Mouse (Mus musculus) liver, embryonic 15.5 days (tissue): ENCODE measurements around the gene Npat. TPM values are rescaled to one million over a fixed set of nuclear protein-coding genes. Genes with fewer than 3 reads are reported as not detected.

ENCODE experiments used
- ATAC-seq: fragments of 200-750 bp; cut with Nextera tagmentation; 2 replicates; pipeline ENCODE4 v1.8.0; 2017; ENCODE audit warnings: moderate number of reproducible peaks, mild to moderate bottlenecking, moderate library complexity; ENCODE audit not compliant: insufficient read depth
- H3K27ac ChIP-seq: fragments of 300-500 bp; sonication (generic); replicated peaks from 2 replicates; pipeline ENCODE4 v1.5.1; 2015; ENCODE audit warnings: mild to moderate bottlenecking, inconsistent platforms
- H3K27me3 ChIP-seq: fragments of 300-500 bp; sonication (generic); 2 replicates; pipeline ENCODE4 v1.6.1; 2015; ENCODE audit warnings: mild to moderate bottlenecking, inconsistent platforms
- H3K36me3 ChIP-seq: fragments of 300-500 bp; sonication (generic); replicated peaks from 2 replicates; pipeline ENCODE4 v1.6.1; 2015; ENCODE audit warnings: moderate library complexity, mild to moderate bottlenecking, inconsistent platforms
- H3K4me1 ChIP-seq: fragments of 300-500 bp; sonication (generic); replicated peaks from 2 replicates; pipeline ENCODE4 v1.6.1; 2015; ENCODE audit warnings: inconsistent platforms
- H3K4me2 ChIP-seq: fragments of 300-500 bp; sonication (generic); 2 replicates; pipeline ENCODE4 v1.6.1; 2015; ENCODE audit warnings: moderate library complexity, mild to moderate bottlenecking, inconsistent platforms
- H3K4me3 ChIP-seq: fragments of 300-500 bp; sonication (generic); replicated peaks from 2 replicates; pipeline ENCODE4 v1.5.1; 2015; ENCODE audit warnings: mild to moderate bottlenecking, inconsistent platforms
- H3K9ac ChIP-seq: fragments of 300-500 bp; sonication (generic); 2 replicates; pipeline ENCODE4 v1.6.1; 2015; ENCODE audit warnings: moderate library complexity, mild to moderate bottlenecking, inconsistent platforms
- H3K9me3 ChIP-seq: fragments of 300-500 bp; sonication (generic); replicated peaks from 2 replicates; pipeline ENCODE4 v1.6.1; 2016; ENCODE audit warnings: inconsistent platforms
- WGBS: fragments of 180-500 bp; shearing (Covaris S2); methylation state at CpG from one replicate; pipeline ENCODE4 v1.1.7; 2015; ENCODE audit warnings: mixed read lengths; ENCODE audit not compliant: insufficient replicate concordance; 5-methylcytosine and 5-hydroxymethylcytosine counted together
- polyA plus RNA-seq: library from polyadenylated mRNA; unstranded; fragments of >200 nt; fragmentation: Nextera tagmentation; extraction: Ambion mirVana; gene quantifications from 2 replicates; pipeline ENCODE4 v1.2.1, GENCODE M21; 2015

Gene Npat
- polyA plus RNA-seq, 1 experiment from 2014 or later = 7.5 TPM

DNA sequence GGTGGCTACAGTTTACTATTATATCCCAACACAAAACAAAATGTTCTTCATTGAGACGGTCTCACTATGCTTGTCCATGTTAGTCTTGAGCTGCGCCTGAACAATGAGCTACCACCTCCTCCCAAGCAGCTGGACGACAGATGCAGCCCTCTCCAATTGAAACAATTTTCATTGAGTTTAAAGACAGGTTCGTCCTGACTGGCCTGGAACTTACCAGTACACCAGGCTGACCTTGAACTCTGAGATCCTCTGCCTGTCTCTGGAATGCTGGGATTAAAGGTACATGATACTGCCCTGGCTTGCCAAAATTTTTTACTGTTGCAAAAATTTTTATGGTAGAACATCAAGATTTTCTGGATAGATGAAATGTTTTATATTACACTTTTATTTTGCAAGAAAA is 77.4 kb downstream of the Npat start:
- H3K9ac ChIP-seq = no peak overlapping the region
- H3K9me3 ChIP-seq = no peaks in the 10 kb centered on the region
- peaks cover 18% of the 10 kb centered on the region for H3K4me1 ChIP-seq
- H3K4me3 ChIP-seq = no peak overlapping the region
- no peak overlapping the region for H3K4me2 ChIP-seq
- no peak for ATAC-seq
- WGBS = 67% methylated on average over 4 of the region's 4 CpGs
- H3K27ac ChIP-seq = no peak overlapping the region
- peaks cover 27% of the 10 kb centered on the region for H3K36me3 ChIP-seq
- no peaks in the 10 kb centered on the region for H3K27me3 ChIP-seq

DNA sequence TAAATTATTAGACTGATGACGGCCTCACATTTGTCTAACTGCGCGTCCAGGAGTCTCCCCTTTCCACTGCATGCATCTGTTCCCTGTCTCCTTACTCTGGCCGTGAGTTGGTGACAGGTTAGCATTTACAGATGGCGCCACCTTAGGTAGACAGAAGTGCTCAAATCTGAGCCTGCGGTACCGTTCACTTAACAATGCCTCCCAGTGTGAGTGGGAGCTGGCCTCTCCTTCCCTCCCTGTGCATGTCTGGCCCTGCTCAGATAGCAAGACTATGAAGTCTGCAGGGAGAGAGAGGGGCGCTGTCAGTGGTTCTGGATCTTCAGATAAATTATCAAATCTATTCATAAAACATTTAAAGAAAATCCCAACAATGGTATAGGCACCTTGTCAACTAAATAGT is 78.4 kb downstream of the Npat start:
- no peak for ATAC-seq
- Histone ChIP-seq H3K36me3 (peaks cover 35% of the 10 kb centered on the region), H3K27me3 (no peaks in the 10 kb centered on the region), H3K27ac (no peak overlapping the region), H3K9me3 (no peaks in the 10 kb centered on the region), H3K9ac (no peak overlapping the region), H3K4me3 (no peak overlapping the region), H3K4me2 (no peak overlapping the region), H3K4me1 (peaks cover 8% of the 10 kb centered on the region; the same call in 1 of the 2 replicates)
- WGBS = 66% methylated on average over 8 of the region's 8 CpGs

Other genes with a start within 250 kb of the Npat start
- 0.35 and 0.47 TPM in 2 replicates for gene Exph5, start 235.4 kb upstream of the Npat start, polyA plus RNA-seq
- gene Kdelc2, start 153.0 kb upstream of the Npat start, polyA plus RNA-seq = 4.1 and 5.1 TPM in 2 replicates
- 0.66 and 0.88 TPM in 2 replicates for gene 4930550C14Rik, start 134.7 kb upstream of the Npat start, polyA plus RNA-seq
- 2.5 and 3.1 TPM in 2 replicates for gene Atm, start 307 bp upstream of the Npat start, polyA plus RNA-seq
- gene Acat1, start 73.3 kb downstream of the Npat start, polyA plus RNA-seq = 107 and 123 TPM in 2 replicates
- gene Cul5, start 133.0 kb downstream of the Npat start, polyA plus RNA-seq = 10.0 and 11.6 TPM in 2 replicates
- 0.71 and 0.84 TPM in 2 replicates for gene Rab39, start 169.2 kb downstream of the Npat start, polyA plus RNA-seq
- gene Slc35f2, start 234.5 kb downstream of the Npat start, polyA plus RNA-seq = 0.26 and 0.33 TPM in 2 replicates